Mouse (Mus musculus) bone marrow, adult 2 months (tissue): Measurements from ENCODE around the gene Cdk5rap2.

ENCODE experiments used
- CTCF ChIP-seq: fragments of 200-500 bp; IDR thresholded peaks from 2 replicates; pipeline ENCODE4 v1.5.1; 2011; ENCODE audit warnings: low read length, control low read depth; ENCODE audit not compliant: control insufficient read depth, insufficient read depth
- POLR2A ChIP-seq: fragments of 200-500 bp; IDR thresholded peaks from 2 replicates; pipeline ENCODE4 v1.6.1; 2011; ENCODE audit warnings: low read depth, mild to moderate bottlenecking, control low read depth, low read length, borderline replicate concordance; ENCODE audit not compliant: control insufficient read depth

- no peak for TF ChIP-seq POLR2A
- no peak for TF ChIP-seq CTCF
Observed at GRCm38 (mm10) chr4:70328033-70328432, 82.2 kb downstream of the Cdk5rap2 start.
